Mouse (Mus musculus): ENCODE data around the gene Sorcs1.

Sorcs1 gene

DNA sequence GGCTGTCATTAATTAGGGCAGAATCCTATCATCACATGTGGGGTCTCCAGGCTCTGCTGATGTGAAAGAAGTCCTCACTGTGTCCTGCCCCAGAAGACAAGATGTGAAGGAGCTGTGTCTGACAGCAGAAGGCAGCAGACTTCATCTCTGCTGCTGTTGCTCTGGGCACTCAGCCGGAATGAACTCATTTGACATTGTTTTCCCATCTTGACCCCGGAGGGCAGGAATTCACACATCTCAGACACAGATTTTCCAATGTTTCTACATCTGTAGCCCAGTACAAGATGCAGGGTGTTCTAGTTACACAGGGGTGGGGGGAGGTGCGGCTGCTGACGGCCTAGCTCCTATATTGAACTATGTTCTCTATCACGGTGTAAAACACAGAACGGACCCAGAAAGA is 474.1 kb downstream of the Sorcs1 start:
- DNase-seq = no peak

DNA sequence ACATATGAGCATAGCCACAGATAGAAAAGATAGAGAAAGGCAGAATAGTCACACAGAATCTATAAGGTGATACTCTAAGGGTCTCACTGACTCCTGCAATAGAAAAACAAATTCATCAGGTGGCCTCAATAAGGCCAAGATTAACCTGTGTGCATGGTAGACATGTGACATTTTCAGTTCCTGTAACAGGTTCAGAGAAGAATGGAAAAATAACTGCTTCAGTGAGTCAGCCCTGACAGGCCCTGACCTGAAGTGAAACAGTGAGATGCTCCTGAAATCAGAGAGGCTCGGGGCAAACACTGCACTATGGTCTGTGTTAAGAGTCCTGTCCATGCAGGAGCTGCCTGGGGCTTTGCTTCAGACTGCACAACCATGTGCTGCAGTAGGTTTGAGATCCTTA is 481.9 kb downstream of the Sorcs1 start:
- no peak for DNase-seq

DNA sequence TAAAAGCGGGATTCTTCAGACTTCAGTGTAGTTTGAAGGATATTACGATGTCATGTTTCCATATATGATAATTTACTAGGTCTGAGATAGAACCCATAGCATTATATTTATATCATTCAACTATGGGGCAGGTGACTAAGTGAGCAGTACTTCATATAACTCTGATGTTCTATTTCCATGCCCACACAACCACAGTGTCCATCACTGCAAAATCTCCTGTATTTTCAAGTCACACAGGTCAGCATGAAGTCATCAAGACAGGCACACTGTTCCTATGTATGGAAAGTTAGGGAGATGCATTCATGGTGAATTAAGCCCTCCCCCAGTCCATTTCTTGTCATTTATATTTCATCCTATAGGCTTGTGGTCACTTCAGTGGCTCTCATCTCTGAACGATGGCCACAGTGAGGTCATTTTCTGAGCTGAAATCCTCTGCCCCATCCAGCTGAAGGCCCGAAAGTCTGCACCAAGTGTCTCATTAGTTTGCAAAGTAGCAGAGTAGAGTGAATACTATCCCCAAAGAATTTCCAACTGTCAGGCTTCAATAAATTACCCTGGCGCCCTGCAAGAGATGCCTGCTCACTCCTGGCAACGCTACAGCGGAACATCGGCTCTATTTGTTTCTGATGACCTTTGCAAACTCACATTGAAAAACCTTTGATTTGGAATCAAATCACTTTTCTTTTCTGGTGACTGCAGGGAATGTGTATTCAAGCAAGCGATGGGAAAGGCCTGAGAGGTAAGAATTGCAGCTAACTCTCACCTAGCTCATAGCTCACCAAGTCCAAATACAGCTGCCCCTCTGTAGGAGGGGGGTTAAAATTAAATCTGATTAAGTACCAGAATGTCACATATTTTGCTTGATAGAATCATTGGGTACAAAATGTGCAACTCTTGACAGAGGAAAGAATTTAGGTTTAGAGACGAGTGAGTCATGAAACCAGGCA is 492.4 kb downstream of the Sorcs1 start:
- DNase-seq = no peak

DNA sequence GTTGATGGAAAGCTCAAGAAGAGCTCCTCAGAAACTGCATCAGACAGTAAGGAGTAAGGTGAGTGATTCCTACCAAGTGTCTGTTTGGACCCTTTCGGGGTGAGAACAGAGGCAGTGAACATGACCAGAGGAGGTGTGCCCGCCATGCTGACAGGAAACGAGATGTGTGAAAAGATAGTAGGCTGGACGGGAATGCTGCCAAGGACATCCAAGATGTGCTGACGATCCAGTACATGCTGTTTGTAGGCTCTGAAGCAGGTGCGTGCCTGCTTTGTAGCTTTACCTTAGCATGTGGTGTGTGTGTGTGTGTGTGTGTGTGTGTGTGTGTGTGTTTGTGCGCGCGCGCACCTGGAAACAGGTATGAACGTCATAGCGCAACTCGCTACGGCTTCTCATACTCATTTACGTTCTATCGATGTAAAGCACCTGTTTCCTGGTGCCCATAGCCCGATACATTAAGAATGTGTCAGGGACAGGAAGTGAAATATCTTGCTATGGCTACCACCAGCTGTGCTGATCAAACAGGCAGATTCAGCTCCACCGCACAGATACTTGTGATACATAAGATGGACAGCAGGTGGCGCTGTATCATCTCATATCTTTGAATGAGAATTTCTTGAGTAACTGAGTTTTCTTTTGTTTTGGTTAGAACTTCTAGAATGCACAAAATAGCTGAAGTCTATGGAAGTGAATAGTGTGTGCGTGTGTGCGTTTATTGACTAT is 493.4 kb downstream of the Sorcs1 start:
- peak; percentile 41 to 73 for DNase-seq

DNA sequence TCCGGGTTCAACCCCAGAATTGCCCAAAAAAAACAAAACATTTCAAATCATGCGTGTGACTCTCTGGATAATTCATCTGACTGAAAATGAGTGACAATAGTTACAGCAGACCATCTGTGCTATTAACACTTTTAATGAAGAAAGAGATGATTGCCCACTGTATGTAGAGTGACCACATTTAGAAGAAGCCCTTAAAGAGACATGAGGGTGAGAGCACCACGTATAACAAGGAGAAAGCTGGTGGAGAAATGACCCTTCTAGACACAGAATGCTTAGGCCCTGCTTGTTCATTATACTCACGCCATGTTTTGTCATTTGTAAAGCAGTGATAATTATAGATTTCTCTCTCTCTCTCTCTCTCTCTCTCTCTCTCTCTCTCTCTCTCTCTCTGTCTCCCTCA is 499.6 kb downstream of the Sorcs1 start:
- DNase-seq = no peak

DNA sequence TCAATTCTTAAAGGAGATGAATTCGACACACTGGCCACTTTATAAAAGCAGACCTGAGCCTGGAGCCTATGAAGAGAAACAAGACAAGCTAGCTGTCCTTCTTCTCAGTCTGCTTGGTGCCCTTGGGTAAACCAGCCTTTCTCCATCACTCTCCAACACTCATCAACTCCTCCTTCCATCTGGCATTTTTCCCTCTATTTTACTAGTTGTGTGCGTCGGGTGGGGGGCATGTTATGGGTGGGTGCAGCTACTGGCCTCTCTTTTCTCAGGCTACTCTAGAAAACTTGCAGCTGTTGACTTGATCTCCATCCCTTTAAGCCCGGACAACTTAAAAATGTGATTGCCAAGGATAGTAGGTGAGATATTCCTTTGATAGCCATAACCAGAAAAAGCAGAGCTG is 500.3 kb downstream of the Sorcs1 start:
- DNase-seq = no peak

DNA sequence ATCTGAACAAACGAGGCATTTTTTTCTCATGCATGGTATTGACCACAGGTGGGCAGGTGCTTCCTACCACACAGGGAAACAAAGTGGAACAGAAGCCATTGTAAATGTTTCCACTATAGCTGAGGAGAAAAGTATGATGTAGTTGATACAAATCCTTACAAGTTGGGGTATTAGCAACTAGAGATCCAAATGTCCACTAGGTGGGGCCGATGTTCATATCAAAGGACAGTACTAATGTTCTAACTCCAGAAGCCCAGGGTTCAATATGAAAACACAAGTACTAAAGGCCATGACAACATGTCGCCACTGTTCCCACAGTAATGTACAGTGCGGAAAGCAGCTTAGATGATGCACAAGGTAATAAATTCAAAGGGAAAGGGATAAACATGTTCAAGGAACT is 506.6 kb downstream of the Sorcs1 start:
- peak in 1 of 2 experiments; percentile 51 for DNase-seq

DNA sequence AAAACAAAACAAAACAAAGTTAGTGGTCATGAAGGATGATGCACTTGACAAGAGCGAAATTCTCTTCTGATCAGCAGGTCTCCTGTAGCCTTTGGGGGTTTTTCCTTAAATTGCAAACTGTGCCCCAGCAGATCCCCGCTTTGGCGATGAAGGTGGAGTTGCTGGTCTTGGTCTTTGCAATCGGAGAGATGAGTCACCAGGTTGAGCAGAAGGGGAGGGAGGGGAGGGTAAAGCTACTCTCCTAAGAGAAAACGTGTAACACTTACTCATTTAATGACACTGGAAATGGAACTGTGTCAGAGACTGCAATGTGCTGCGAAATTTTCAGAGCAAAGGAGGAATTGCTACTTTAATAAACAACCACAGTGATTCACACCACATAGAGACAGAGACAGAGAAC is 527.3 kb downstream of the Sorcs1 start:
- DNase-seq = no peak

DNA sequence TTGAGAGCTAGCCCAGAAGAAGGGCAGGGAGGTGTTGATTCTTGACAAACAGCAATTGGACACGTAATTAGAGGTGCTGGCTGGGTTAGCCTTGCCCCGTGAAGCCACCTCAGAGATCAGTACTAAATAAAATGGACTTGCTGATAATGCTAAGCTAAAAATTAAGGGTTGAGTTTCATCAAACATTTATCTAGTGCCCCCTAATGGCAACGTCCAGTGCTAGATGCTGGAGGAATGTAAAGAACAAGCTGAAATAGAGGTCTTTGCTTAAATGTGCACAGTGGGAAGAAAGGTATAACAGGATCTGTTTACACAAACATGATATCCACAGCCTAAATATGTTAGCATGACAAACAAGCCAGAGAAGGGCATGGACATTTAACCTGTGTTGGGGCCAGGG is 532.5 kb downstream of the Sorcs1 start:
- DNase-seq = no peak

DNA sequence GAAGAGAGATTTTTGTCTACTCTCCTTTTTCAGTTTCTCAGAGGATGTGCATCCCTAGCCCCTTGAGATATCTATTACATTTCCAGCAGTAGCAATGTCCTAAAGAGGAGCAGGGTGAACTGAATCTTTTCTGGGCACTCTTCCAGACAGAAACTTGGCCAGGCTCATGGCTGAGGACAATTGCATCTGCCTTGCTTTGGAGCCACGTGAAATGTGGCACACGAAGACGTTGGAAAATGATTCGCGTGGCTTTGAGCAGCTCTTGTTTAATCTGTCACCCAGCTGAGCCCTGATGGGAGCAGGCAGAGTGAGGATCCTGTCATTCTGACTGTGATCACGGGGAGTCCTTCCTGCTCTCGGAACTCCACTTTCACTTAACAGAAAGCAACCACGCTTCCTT is 536.6 kb downstream of the Sorcs1 start:
- DNase-seq = no peak

DNA sequence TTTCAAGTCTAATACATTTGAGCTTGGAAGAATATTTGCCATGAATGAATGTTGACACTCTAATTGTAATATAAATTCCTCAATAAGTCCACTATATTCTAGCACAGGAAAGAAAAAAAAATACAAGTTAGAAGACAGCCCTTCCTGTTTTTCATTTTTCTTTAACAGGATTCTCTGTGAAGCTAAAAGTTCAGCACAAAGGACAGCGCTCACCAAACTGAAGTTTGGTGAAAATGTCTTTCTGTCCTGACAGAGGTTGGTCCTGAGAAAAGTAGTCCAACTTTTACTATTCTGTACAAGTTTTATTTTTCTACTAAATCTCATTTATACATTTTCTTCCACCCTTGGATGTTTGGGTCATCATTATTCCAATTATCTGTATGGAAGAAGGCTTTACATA is 543.8 kb downstream of the Sorcs1 start:
- no peak for DNase-seq

DNA sequence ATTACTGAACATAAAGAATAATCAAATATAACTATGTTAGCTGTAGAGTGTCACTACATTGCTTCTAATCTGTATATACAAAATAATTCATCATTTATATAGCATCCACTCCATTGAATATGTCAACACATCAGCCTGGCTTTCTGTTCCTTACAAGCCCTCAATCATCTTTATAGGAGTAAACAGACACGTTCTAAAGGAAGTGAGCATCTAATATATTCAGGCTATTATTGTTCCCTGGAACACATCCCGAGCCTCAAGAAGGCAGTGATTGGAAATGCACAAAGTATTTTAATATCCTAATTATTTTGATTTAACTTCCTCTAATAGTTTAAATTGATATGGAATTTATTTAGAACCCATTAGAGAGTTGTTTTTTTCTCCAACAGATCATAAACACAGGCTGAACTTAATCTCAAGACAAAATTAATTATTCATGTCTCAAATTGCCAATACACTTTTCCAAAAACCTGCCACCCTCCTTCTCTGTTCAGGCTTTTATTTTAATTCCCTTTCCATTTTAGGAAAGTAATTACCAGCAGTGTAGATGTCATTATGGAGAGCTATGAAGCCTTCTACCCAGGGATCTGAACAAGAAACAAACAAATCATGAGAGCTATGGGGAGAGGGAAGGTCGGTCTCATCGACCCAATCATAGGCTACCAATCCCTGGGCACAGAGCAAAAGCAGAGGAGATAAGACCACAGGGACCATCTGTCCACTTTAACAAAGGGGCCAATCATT is 572.4 kb downstream of the Sorcs1 start:
- no peak for DNase-seq

All from kidney, postnatal 25 days (tissue).